Mouse (Mus musculus): ENCODE measurements around the gene Prkn.

Gene Prkn

GRCm38 (mm10) chr17:10840148-10840707, at the start of gene Prkn, which contains the start of gene Pacrg:
Prkn (plus strand) TSS chr17:10840384.
Pacrg (minus strand) TSS chr17:10840311.
- in situ Hi-C loops (cut with MboI; ENCODE audit: low pct_unique_long_range_greater_than_20kb in 1 of 2, low sequenced_read_pairs in 2 of 2, unreplicated experiment in 1 of 2): no loop called here

DNA sequence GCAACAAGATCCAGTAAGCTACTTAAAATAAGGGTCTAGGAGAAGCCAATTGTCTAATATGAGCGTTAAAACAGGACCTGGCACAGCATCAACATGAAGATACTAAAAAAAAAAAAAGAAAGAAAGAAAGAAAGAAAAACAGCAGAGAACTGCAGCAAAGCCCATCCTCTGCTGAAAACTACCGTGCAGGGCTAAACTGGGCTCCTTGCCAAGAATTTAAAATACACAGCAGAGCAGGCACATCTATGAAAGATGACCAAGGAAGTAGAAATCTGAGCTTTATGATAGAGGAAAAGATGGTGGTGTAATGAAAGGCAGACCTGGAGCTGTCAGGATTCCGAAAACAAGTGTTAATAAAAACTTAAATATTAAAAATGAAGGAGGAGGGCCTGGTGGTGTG, 48.5 kb upstream of the Prkn start:
- in situ Hi-C loops (cut with MboI; ENCODE audit: low pct_unique_long_range_greater_than_20kb in 1 of 2, low sequenced_read_pairs in 2 of 2, unreplicated experiment in 1 of 2): no loop called here

- in situ Hi-C loops (cut with MboI; ENCODE audit: low pct_unique_long_range_greater_than_20kb in 1 of 2, low sequenced_read_pairs in 2 of 2, unreplicated experiment in 1 of 2): no loop called here
Observed at GRCm38 (mm10) chr17:10806692-10807091, 33.5 kb upstream of the Prkn start.

DNA sequence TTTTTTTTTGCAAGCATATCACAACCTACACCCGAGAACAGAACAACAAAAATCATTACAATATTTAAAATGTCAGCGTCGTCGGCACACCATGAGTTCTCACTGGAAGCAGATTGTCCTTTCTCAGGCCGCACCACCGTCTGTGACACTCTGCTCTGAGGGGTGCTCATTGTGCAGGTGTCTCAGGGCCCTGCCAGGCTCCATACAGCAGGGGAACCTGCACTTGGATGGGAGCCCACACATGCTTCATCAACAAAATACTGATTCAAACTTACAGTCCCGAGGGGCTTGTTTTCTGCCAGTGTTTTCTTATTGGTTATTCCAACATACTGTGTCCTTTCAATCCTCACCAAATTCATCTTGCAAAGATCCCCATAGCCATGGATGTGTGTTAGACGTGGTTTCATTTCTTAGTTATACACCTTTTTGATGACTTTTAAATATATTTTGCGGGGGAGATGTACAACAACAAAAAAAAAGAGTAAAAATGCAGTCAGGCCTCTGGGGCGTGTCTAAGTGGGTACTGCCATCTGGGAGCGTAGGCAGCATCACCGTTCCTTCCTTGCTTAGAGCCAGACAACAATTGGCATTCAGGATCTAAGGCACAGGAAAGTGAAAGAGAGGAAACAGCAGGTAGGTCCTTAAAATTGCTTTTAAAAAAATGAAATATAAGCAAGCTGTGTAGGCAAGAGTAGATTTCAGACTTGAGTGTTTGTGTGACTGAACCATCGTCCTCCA, 32.8 kb upstream of the Prkn start:
- in situ Hi-C loops (cut with MboI; ENCODE audit: low pct_unique_long_range_greater_than_20kb in 1 of 2, low sequenced_read_pairs in 2 of 2, unreplicated experiment in 1 of 2): no loop called here

- in situ Hi-C loops (cut with MboI; ENCODE audit: low pct_unique_long_range_greater_than_20kb in 1 of 2, low sequenced_read_pairs in 2 of 2, unreplicated experiment in 1 of 2): no loop called here
Observed at GRCm38 (mm10) chr17:10808571-10808970, 31.6 kb upstream of the Prkn start.

DNA sequence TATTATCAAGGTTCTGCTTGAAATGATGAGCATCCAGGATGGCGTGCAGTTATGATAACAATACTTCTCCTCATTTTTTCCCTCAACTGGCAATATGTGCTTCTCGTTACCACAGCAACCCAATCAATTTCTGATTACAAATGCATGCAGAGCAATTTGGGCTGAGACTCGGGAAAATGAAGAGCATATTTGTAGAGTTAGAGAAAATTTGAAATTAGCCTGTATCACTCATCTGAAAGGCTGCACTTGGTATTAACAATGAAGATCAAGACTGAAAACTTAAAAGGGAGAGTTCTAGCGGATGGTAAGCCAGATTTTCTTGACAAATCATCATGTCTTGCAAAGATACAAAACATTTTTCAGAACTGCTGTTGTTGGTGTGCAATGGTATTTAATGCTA, 21.2 kb upstream of the Prkn start:
- in situ Hi-C loops (cut with MboI; ENCODE audit: low pct_unique_long_range_greater_than_20kb in 1 of 2, low sequenced_read_pairs in 2 of 2, unreplicated experiment in 1 of 2): no loop called here

DNA sequence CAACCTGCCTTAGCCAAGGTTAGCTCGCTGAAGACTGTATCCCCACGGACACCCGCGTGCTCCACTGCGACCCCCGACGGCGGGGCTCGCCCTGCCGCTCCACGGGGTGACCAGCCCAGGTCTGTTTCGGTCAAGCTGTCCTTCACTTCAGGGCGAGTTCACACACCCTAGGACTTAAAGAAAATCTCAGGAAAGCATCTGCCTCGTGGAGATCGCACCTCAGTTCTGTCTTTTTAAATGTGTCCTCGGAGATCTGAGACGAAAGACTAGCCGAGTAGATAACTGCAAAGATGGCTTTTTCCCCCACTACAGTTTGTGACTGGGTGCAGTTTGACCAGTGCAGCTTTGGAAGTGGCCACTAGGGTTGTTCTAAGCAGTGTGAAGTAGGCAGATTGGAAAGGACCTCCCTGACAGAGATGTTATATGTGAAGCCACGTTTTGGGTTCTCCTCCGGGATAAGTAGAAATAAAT, 582 bp downstream of the Prkn start:
- in situ Hi-C loops (cut with MboI; ENCODE audit: low pct_unique_long_range_greater_than_20kb in 1 of 2, low sequenced_read_pairs in 2 of 2, unreplicated experiment in 1 of 2): no loop called here

GRCm38 (mm10) chr17:10854207-10854606, 14.0 kb downstream of the Prkn start:
- in situ Hi-C loops (cut with MboI; ENCODE audit: low pct_unique_long_range_greater_than_20kb in 1 of 2, low sequenced_read_pairs in 2 of 2, unreplicated experiment in 1 of 2): no loop called here

DNA sequence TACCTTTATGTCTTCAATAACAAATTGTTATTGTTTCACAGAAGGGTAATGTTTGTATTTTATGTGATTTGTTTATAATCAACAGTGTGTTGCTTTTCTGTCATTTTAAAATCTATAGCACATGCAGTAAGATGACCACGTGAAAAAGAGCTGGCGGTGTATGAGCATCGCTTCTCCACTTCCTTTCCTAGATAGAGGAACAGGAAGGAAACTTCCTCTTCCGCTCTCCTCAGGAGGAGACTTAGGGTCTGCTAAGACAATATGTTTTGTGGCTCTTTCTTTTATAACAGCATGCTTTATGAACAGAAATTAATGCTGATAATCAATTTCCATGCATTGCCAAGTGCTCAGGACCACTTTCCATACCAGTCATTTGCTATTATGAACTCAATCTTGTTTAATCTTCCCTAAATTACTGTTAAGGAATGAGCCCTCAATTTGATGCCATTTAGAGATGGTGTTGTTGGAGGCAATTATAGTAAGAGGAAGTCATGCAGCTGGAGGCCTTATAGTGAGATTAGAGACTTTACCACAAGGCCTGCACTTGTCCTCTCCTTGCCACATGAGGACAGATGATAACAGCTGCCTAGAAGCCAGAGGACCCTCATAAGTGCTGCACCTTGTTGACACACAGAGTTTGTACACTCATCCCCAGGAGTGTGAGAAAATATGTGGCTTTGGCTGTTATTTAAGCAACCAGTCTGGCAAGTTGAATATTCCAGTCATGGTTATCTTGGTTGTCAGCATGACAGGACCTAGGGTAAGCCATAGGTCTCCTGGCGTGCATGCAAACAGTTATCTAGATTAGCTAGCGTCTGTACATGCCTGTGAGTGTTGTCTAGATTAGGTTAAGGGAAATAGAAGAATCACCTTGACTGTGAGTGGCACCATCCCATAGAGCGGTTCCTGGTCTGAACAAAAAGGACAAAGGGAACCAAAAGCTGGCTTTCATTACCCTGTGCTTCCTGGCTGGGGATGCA, 34.3 kb downstream of the Prkn start:
- in situ Hi-C loops (cut with MboI; ENCODE audit: low pct_unique_long_range_greater_than_20kb in 1 of 2, low sequenced_read_pairs in 2 of 2, unreplicated experiment in 1 of 2): no loop called here

DNA sequence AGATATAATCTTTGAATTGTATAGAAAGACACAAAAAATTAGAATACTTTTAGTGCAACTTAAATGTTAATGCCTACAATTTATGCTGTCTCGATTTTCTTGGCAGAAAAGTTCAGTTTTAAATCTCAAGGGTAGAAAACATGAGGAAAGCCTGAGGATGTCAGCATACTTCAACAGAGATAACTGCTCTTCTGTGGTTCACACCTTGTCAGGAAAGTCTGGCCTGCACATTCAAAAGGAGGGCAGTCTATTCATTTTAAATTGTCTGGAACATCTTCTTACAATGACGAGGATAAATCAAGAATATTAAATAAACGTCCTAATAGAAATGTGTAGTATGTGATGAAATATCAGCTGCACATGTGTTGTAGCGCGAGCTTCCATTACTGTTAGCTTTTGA, 38.8 kb downstream of the Prkn start:
- in situ Hi-C loops (cut with MboI; ENCODE audit: low pct_unique_long_range_greater_than_20kb in 1 of 2, low sequenced_read_pairs in 2 of 2, unreplicated experiment in 1 of 2): no loop called here

DNA sequence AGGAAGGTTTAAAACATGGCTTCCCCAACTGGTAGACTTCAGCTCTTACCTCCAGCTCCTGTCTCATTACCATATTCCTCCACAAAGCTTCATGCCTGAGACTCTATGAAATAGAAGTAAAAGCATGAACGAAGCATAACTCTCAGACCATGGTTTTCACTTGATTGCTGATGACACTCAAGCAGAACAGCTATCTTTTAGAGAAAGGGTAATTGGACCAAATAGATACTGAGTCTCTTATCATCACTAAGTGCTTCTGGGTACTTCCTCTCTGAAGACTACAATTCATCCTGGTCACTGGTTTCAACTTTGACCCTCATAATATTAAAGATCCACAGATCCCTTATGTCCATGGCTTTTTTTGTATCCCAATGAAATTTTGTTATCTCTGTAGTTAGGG, 42.1 kb downstream of the Prkn start:
- in situ Hi-C loops (cut with MboI; ENCODE audit: low pct_unique_long_range_greater_than_20kb in 1 of 2, low sequenced_read_pairs in 2 of 2, unreplicated experiment in 1 of 2): no loop called here

DNA sequence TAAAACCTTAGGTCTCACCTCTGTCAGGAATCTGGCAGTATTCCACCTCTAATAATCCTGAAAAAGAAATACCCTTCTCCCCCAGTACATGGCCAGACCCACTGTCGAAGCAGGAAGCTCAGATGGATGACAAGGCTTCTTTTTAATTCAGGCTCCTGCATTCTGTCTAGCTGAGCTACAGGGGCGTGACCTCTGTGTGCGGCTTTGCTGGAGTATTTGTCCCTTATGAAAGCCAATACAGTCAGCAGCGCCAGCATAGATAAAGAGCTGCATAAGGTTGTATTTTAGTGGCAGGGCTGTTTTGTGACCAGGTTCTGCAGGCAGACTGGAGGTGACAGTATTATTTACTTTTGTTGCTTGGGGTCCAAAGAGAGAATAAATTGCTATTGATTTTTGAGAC, 47.7 kb downstream of the Prkn start:
- in situ Hi-C loops (cut with MboI; ENCODE audit: low pct_unique_long_range_greater_than_20kb in 1 of 2, low sequenced_read_pairs in 2 of 2, unreplicated experiment in 1 of 2): no loop called here

DNA sequence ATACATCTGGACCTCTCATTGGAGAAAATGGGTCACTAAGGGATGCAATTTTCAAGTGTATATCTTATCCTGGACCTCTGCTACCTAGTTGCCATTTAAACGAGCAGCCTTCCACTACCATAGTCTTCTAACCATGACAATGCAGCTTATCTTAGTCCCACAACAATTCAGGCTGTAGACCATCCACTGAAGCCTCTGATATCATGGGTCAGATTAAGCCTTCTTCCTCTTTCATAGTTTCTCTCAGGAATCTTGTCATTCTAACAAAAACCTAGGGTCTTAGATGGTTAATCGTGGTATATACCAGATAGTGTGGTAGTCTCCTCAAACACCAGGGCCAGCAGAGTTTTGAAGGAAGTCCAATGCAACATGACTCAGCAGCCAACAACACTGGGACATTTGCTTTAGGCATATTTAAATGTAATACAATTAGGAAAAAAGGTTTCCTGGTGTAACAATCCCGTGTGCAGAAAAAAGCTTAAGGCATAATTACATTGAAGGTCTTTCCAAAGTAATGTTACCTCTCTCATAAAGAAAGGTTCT, 61.6 kb downstream of the Prkn start:
- in situ Hi-C loops (cut with MboI; ENCODE audit: low pct_unique_long_range_greater_than_20kb in 1 of 2, low sequenced_read_pairs in 2 of 2, unreplicated experiment in 1 of 2): no loop called here

DNA sequence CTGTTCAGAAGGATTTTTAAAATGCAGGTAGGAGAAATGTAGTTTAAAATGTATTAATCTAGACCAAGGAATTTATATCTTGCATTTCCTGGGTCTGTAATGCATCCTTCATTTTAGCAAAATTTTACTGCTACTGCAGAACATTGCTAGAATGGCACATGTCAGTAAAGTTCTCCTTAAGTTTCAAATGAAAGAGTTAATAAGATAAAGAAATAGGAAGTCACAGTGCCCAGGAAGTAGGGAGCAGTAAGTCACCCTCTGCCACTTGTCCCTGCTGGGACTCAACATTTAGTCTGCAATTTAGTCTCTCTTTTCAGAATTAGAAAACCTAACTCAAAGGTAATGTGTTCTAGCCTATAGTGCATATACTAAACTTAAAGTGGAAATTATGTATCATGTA, 96.5 kb downstream of the Prkn start:
- in situ Hi-C loops (cut with MboI; ENCODE audit: low pct_unique_long_range_greater_than_20kb in 1 of 2, low sequenced_read_pairs in 2 of 2, unreplicated experiment in 1 of 2): no loop called here

GRCm38 (mm10) chr17:10937844-10938243, 97.7 kb downstream of the Prkn start:
- in situ Hi-C loops (cut with MboI; ENCODE audit: low pct_unique_long_range_greater_than_20kb in 1 of 2, low sequenced_read_pairs in 2 of 2, unreplicated experiment in 1 of 2): no loop called here

DNA sequence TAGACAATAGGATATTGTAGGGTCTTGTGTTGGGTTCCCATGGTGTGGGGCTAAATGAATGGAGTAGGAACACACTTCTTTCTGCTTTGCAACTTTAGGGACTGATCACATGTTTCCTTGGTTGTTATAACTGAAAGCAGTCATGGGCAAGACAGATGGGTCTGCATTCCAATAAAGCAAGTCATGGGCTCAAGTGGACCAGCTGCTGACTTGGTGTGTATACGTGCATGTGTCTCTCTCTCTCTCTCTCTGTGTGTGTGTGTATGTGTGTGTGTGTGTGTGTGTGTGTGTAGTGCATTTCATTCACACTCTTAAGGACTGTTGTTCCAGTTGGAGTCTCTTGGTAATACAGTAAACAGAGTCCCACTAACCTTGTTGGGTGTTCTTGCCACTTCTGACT, 98.6 kb downstream of the Prkn start:
- in situ Hi-C loops (cut with MboI; ENCODE audit: low pct_unique_long_range_greater_than_20kb in 1 of 2, low sequenced_read_pairs in 2 of 2, unreplicated experiment in 1 of 2): no loop called here

- in situ Hi-C loops (cut with MboI; ENCODE audit: low pct_unique_long_range_greater_than_20kb in 1 of 2, low sequenced_read_pairs in 2 of 2, unreplicated experiment in 1 of 2): no loop called here
Observed at GRCm38 (mm10) chr17:10946552-10946951, 106.4 kb downstream of the Prkn start.

DNA sequence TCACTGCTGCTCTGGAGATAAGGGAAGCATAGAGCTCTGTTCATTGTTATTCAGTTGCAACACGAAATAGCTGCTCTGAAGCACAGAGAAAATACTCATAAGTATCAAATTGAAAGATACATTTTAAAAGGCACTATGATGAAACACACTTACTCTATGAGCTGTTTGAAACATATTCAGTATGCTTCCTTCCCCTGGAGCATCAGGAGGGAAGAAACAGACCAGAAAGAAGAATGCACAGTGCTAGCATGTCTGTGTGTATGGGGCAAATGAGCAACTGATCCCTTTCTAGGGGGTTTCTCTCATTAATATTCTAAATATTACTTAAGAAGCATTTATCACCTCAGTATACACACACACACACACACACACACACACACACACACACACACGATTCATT, 107.4 kb downstream of the Prkn start:
- in situ Hi-C loops (cut with MboI; ENCODE audit: low pct_unique_long_range_greater_than_20kb in 1 of 2, low sequenced_read_pairs in 2 of 2, unreplicated experiment in 1 of 2): no loop called here
